In the genomic region with DNA sequence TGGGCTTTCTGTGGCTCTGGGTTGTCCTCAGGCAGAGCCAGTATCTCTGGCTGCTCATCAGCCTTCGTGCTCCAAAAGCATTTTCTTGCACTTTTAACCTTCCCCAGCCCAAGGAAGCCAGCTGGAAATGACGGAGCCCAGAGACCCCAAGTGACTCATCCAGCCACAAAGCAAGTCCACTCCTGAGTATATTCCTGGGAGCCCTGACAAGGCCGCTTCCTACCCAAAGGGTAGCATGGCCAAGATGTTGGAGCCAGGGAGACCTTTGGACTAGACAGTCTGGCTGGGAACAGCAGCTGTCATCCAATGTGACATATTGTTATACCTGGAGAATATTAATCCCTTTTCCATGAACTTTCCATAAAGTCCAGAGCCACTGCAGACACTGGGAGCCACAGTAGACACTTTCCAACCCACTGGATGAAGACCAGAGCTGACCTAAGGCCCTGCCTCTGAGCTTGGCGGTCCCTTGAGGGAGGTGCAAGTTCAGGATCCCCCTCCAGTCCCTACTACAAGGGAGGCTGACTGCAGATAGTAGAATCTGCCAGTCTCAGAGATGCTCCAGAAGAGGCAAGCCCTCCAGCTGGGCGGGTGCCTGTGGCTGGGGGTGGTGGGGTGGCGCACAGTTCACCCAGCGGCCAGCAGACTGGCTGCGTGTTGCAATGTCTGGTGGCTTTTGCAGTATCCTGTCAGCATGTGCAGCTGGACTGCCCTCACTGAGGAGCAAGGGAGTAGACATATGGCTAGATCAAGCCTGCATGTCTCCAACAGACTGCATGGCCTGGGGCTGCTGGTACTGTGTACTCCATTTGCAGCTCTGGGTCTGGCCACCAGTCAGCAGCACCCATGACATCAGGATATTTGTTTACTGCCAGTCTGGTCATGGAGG, we compare ENCODE assay signal across 8 mouse cellular contexts. TPM values are rescaled to one million over a fixed set of nuclear protein-coding genes. Genes with fewer than 3 reads are reported as not detected.
DNase-seq lines count a peak whose midpoint lies in the region; ATAC-seq and TF ChIP-seq lines count a peak whose summit lies in the region.

No protein-coding gene starts in this region.

- ATAC-seq in intestine, embryonic 16.5 days, result no peak
- peak; percentile 18; the same call in 1 of the 2 replicates for ATAC-seq in stomach, postnatal 0 days (ENCODE audit: low FRiP score, low TSS enrichment)

- H3K4me1 ChIP-seq in intestine, embryonic 16.5 days (ENCODE audit: control insufficient read depth, insufficient read depth, low read length), result peaks cover 44% of the 10 kb centered on the region
- peaks cover 68% of the 10 kb centered on the region for H3K4me1 ChIP-seq in lung, adult 2 months (ENCODE audit: control insufficient read depth, insufficient read depth, low read length)
- H3K4me1 ChIP-seq in stomach, postnatal 0 days (replicated peaks; ENCODE audit: control insufficient read depth, insufficient read depth), result peaks cover 13% of the 10 kb centered on the region

- H3K4me3 ChIP-seq in intestine, embryonic 16.5 days (ENCODE audit: low read length), result no peak overlapping the region
- H3K4me3 ChIP-seq in lung, adult 2 months (replicated peaks; ENCODE audit: extremely low read depth, low read depth, low read length), result no peak overlapping the region
- no peak overlapping the region for H3K4me3 ChIP-seq in stomach, postnatal 0 days (ENCODE audit: low read depth, low read length)

- TF ChIP-seq POLR2A in lung, adult 2 months (IDR thresholded peaks at IDR 0.05; ENCODE audit: borderline replicate concordance, extremely low read depth, low read depth, low read length), result peak; percentile 20; the same call in 1 of the 2 replicates

- 0 out of 2 replicates have a peak, but pooled peaks have one; percentile 19 for TF ChIP-seq CTCF in lung, adult 2 months (IDR thresholded peaks at IDR 0.05; ENCODE audit: insufficient read depth, low read length)
- TF ChIP-seq CTCF in stomach, postnatal 0 days (IDR thresholded peaks at IDR 0.05; ENCODE audit: low read depth), result no peak

- no peak for TF ChIP-seq EP300 in stomach, postnatal 0 days (optimal IDR thresholded peaks at IDR 0.05)

- no peaks in the 10 kb centered on the region for H3K27me3 ChIP-seq in intestine, embryonic 16.5 days (replicated peaks; ENCODE audit: control insufficient read depth, insufficient read depth, low read length)
- no peaks in the 10 kb centered on the region for H3K27me3 ChIP-seq in stomach, postnatal 0 days (ENCODE audit: control insufficient read depth, insufficient read depth, low read length)

- WGBS in intestine, embryonic 16.5 days, result 54% methylated on average over 8 of the region's 8 CpGs
- 32% methylated on average over 8 of the region's 8 CpGs for WGBS in lung, adult 2 months
- 53% methylated on average over 8 of the region's 8 CpGs for WGBS in stomach, postnatal 0 days

- intact Hi-C loops in gastrocnemius, postnatal 14 days (cut with DNase I; ENCODE audit: low total_unique reads), result no loop called here

- no peak overlapping the region for H3K4me2 ChIP-seq in intestine, embryonic 16.5 days (ENCODE audit: low read depth, low read length)
- H3K4me2 ChIP-seq in stomach, postnatal 0 days (replicated peaks; ENCODE audit: low read depth), result no peak overlapping the region

- H3K9ac ChIP-seq in intestine, embryonic 16.5 days (ENCODE audit: low read depth, low read length), result 0 out of 2 replicates have a peak overlapping the region, but pooled peaks have one; percentile 23
- H3K9ac ChIP-seq in stomach, postnatal 0 days (ENCODE audit: low read length), result no peak overlapping the region

- H3K27ac ChIP-seq in intestine, embryonic 16.5 days (ENCODE audit: low read length), result peak overlapping the region; percentile 86
- peak overlapping the region; percentile 71 for H3K27ac ChIP-seq in stomach, postnatal 0 days (replicated peaks)

- peak; percentile 45 for DNase-seq in thymus, postnatal 4 days
- no peak for DNase-seq in thymus, postnatal 10 days (ENCODE audit: low spot score in 2 of 2)
- DNase-seq in gastrocnemius, postnatal 14 days, result peak; percentile 73
- DNase-seq in lung, adult 2 months, result no peak
- peak; percentile 33 for DNase-seq in stomach, postnatal 0 days (ENCODE audit: low spot score)
- DNase-seq in left cerebral cortex, adult 18-20 months (ENCODE audit: low spot score in 2 of 2), result no peak
- DNase-seq in right cerebral cortex, postnatal 36 days (ENCODE audit: low spot score in 2 of 2), result no peak

- no peaks in the 10 kb centered on the region for H3K9me3 ChIP-seq in intestine, embryonic 16.5 days (ENCODE audit: control insufficient read depth, low read length)
- no peaks in the 10 kb centered on the region for H3K9me3 ChIP-seq in stomach, postnatal 0 days (ENCODE audit: control insufficient read depth, low read length)

- no peaks in the 10 kb centered on the region for H3K36me3 ChIP-seq in intestine, embryonic 16.5 days (ENCODE audit: control insufficient read depth, insufficient read depth, low read length)
- H3K36me3 ChIP-seq in stomach, postnatal 0 days (ENCODE audit: control insufficient read depth, insufficient read depth, low read length), result no peaks in the 10 kb centered on the region

RNA-seq across cellular contexts. Expression of gene Dhrs3, which starts 13.6 kb away (rescaled TPM):
- 10 to 100 TPM; 33.8 to 48.2 TPM for total RNA-seq in gastrocnemius, postnatal 14 days (2021)
- polyA plus RNA-seq in intestine, embryonic 16.5 days (2015; fragmentation: Nextera tagmentation; extraction: Ambion mirVana), result 122 and 132 TPM in 2 replicates
- 150 and 175 TPM in 2 replicates for polyA plus RNA-seq in lung, adult 2 months (2012; rRNA removed)
- 103 and 106 TPM in 2 replicates for polyA plus RNA-seq in stomach, postnatal 0 days (2015; fragmentation: Nextera tagmentation; extraction: Ambion mirVana)
- total RNA-seq in left cerebral cortex, adult 18-20 months (2021), result 10 to 100 TPM; 32.3 to 34.8 TPM

Comparison
In these comparisons a context has a peak if more than half of its experiments do, and no peak if none do; other contexts are left out.
1. DNase-seq: peak in thymus, postnatal 4 days (single experiment), gastrocnemius, postnatal 14 days (single experiment) and stomach, postnatal 0 days (single experiment); none in thymus, postnatal 10 days (0 of 2), lung, adult 2 months (single experiment), left cerebral cortex, adult 18-20 months (0 of 2) and right cerebral cortex, postnatal 36 days (0 of 2).